Mouse (Mus musculus) spleen, embryonic (tissue): ENCODE measurements at regions not wholly inside any gene's neighbourhood (a gene's known extent, or its start where the extent isn't known, plus 50 kb on each side); places are given as distances from the start of the nearest gene placed in this dataset.

ENCODE experiments used
- CTCF ChIA-PET: fragments of 350-600 bp; sonication (Branson Sonifier 250); formaldehyde crosslinking; loops from one replicate; lab custom pipeline; 2022; lab: Charles Lee

GRCm38 (mm10) chr5:148708014-148708741, 155.6 kb upstream of the Ubl3 start:
- CTCF ChIA-PET: interaction anchor here (0.7 to 1.0 kb wide), 2 partner anchors 18 to 149 kb away, joined by 3 to 6 read pairs; no protein-coding TSS in a partner anchor

GRCm38 (mm10) chr5:148707335-148707734, 154.7 kb upstream of the Ubl3 start:
- CTCF ChIA-PET: interaction anchor here (1.0 kb wide), 1 partner anchor 18 kb away, joined by 3 read pairs; no protein-coding TSS in a partner anchor

- CTCF ChIA-PET: no interaction called here
Observed at GRCm38 (mm10) chr5:148706323-148707120, 153.9 kb upstream of the Ubl3 start.

- CTCF ChIA-PET: no interaction called here
Observed at GRCm38 (mm10) chr5:148704769-148705168, 152.2 kb upstream of the Ubl3 start.

GRCm38 (mm10) chr5:148701859-148702258, 149.3 kb upstream of the Ubl3 start:
- CTCF ChIA-PET: no interaction called here

- CTCF ChIA-PET: no interaction called here
Observed at GRCm38 (mm10) chr5:148701001-148701400, 148.4 kb upstream of the Ubl3 start.

GRCm38 (mm10) chr5:148700240-148700639, 147.7 kb upstream of the Ubl3 start:
- CTCF ChIA-PET: no interaction called here

GRCm38 (mm10) chr5:148697631-148698368, 145.2 kb upstream of the Ubl3 start:
- CTCF ChIA-PET: no interaction called here

GRCm38 (mm10) chr5:148694352-148694751, 141.8 kb upstream of the Ubl3 start:
- CTCF ChIA-PET: no interaction called here

GRCm38 (mm10) chr5:148691486-148691885, 138.9 kb upstream of the Ubl3 start:
- CTCF ChIA-PET: no interaction called here

GRCm38 (mm10) chr5:148690823-148691197, 138.2 kb upstream of the Ubl3 start:
- CTCF ChIA-PET: interaction anchor here (0.6 kb wide), 1 partner anchor 42 kb away, joined by 4 read pairs; no protein-coding TSS in a partner anchor

- CTCF ChIA-PET: interaction anchor here (0.6 to 1.2 kb wide), 3 partner anchors 18 to 274 kb away, joined by 3 to 4 read pairs (median 4); no protein-coding TSS in a partner anchor
Observed at GRCm38 (mm10) chr5:148690158-148690822, 137.7 kb upstream of the Ubl3 start.

GRCm38 (mm10) chr5:148689297-148689696, 136.7 kb upstream of the Ubl3 start:
- CTCF ChIA-PET: interaction anchor here (1.2 kb wide), 1 partner anchor 19 kb away, joined by 3 read pairs; no protein-coding TSS in a partner anchor

- CTCF ChIA-PET: no interaction called here
Observed at GRCm38 (mm10) chr5:148688501-148688900, 135.9 kb upstream of the Ubl3 start.

GRCm38 (mm10) chr5:148687827-148688226, 135.2 kb upstream of the Ubl3 start:
- CTCF ChIA-PET: no interaction called here

- CTCF ChIA-PET: no interaction called here
Observed at GRCm38 (mm10) chr5:148684216-148684615, 131.6 kb upstream of the Ubl3 start.

- CTCF ChIA-PET: no interaction called here
Observed at GRCm38 (mm10) chr5:148682553-148682952, 130.0 kb upstream of the Ubl3 start.

- CTCF ChIA-PET: interaction anchor here (0.6 kb wide), 3 partner anchors 31 to 85 kb away, joined by 3 to 5 read pairs (median 3); no protein-coding TSS in a partner anchor
Observed at GRCm38 (mm10) chr5:148680341-148680740, 127.8 kb upstream of the Ubl3 start.

GRCm38 (mm10) chr5:148679586-148679985, 127.0 kb upstream of the Ubl3 start:
- CTCF ChIA-PET: no interaction called here

GRCm38 (mm10) chr5:148678285-148678937, 125.8 kb upstream of the Ubl3 start:
- CTCF ChIA-PET: interaction anchor here (0.7 kb wide), 1 partner anchor 506 kb away, joined by 3 read pairs; the partner anchor contains the start of gene Uspl1
